Mouse (Mus musculus) right cerebral cortex, postnatal 25 days (tissue): Measurements from ENCODE around the gene Tnnc2.

Experiments
- DNase-seq: peaks from one replicate; pipeline ENCODE4 v3.0.0; 2022

Gene Tnnc2

DNA sequence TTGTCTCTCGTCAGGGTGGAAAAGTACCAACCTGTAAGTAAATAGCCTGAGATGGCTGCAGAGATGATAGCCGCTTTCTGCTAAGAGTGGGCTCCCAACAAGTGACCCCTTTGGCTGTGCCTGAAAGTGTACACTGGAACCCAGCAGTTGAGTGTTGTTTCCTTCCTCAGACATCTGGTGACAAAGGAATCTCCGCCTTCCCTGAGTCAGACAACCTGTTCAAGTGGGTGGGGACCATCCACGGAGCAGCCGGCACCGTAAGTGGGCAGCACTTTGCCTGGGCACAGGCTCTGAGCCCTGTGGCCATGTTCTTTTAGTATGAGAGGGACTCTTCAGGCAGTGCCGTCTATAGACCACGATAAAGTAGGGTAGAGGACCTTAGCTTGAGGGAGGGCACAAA lies 8.6 kb downstream of the Tnnc2 start:
- no peak for DNase-seq

DNA sequence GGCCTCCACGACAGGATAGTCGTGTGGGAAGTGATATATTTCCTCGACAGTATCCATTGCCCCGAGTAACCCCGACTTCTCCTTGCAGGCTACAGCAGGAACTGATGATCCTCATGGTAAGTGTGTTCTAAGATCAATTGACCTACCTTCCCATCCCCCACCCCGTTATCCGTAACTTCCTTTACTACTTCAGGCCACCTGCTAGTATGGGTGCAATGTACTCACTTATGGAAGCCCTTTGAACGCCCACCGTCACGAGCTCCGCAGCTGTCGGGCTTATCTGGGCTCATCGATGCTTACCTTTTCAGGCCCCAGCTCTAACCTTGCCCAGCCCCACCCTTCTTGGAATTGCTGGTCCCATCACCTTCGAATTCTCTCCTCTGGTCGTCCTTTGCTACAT lies 9.5 kb downstream of the Tnnc2 start:
- no peak for DNase-seq

- peak; percentile 99 for DNase-seq
These were observed 10.3 kb downstream of the Tnnc2 start, which contains the start of gene Ube2c for GRCm38 (mm10) chr2:164769258-164770037. Ube2c (plus strand) TSS chr2:164769898.

GRCm38 (mm10) chr2:164767812-164768540 lies 11.8 kb downstream of the Tnnc2 start:
- no peak for DNase-seq

GRCm38 (mm10) chr2:164765841-164766240 lies 13.9 kb downstream of the Tnnc2 start:
- DNase-seq = no peak

- no peak for DNase-seq
These were observed 17.2 kb downstream of the Tnnc2 start for GRCm38 (mm10) chr2:164762593-164762992.

- no peak for DNase-seq
These were observed 17.8 kb downstream of the Tnnc2 start for GRCm38 (mm10) chr2:164761971-164762370.

GRCm38 (mm10) chr2:164761502-164761901 lies 18.3 kb downstream of the Tnnc2 start:
- no peak for DNase-seq

DNA sequence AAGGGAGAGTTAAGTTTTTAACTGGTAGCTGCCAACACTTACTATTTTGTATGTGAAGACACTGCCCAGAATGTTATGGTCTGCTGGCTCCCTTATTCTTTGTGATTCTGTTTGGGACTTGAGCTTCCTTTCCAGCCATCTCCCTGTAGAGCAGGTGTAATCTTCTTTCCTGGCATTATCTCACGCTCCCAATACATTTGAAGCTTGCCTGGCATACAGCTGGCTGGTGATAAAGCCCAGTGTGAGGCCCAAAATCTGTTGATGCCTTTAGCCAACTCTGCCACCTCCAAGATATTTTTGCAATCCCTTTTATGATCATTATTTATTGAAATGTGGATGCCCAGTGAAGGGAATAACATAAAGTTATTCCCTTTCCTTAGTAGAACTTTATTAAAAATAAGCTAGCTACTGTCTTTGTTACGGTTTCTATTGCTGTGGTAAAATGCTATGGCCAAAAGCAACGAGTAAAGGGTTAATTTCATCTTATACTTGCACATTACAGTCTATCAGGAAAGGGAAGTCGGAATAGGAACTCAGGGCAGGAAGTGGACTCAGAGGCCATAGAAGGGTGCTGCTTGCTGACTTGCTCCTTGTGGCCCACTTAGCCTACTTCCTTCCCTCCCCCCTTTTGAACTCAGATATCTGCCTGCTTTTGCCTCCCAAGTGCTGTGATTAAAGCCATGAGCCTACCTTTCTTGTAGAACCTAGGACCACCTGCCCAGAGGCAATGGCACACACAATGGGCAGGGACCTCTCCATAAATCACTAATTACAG lies 19.5 kb downstream of the Tnnc2 start:
- no peak for DNase-seq

- DNase-seq = no peak
These were observed 21.1 kb downstream of the Tnnc2 start for GRCm38 (mm10) chr2:164758692-164759091.

- no peak for DNase-seq
These were observed 21.9 kb downstream of the Tnnc2 start for GRCm38 (mm10) chr2:164757841-164758240.

- no peak for DNase-seq
These were observed 25.0 kb downstream of the Tnnc2 start for GRCm38 (mm10) chr2:164754800-164755199.

DNA sequence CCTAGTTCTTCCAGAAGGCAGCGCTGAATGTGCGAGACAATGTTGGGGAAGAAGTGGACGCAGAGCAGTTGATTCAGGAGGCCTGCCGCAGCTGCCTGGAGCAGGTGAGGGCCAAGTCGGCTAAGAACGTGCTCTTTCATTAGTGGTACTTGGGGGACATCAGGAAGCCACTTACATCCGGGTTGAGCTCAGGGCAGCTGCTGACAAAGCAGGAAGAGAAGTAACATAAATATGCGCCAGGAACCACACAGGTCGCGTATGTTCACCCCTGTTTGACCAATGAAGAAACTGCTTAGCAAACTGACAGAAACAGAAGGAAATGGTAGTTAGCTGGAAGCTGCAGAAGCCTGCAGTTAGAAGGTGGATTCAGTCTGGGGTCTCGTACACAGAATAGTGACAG lies 25.7 kb downstream of the Tnnc2 start:
- no peak for DNase-seq

DNA sequence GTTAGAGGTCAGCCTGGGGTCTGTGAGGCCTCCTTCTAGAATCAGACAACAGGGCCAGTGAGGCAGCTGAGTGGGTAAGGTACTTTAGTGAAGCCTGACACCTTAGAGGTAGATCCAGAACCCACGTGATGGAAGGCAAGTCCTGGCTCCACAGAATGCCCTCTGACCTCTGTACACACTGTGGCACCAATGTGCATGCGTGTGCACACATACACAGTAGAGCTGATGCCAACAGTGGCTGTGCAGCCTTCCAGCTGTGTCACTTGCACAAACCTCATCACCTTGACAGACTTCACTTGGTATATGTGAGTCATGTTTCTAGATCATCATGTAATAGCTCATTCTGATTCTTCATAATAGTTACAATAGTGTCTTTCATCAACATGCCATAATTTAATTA lies 27.3 kb downstream of the Tnnc2 start:
- DNase-seq = no peak

DNA sequence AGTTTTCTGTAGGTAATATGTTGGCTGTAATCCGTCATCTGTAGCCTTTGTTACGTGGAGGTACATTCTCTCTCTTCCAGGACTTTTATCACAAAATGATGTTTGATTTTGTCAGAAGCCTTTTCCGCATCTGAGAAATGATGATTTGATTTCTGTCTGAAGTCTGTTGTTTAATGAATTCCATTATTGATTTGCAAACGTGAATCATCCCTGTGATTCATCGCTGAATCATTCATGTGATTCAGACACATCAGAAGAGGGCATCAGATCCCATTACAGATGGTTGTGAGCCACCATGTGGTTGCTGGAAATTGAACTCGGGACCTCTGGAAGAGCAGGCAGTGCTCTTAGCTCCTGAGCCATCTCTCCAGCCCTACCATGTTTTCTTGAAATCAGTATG lies 30.8 kb downstream of the Tnnc2 start:
- DNase-seq = no peak

GRCm38 (mm10) chr2:164748191-164748590 lies 31.6 kb downstream of the Tnnc2 start:
- DNase-seq = no peak

GRCm38 (mm10) chr2:164746693-164747092 lies 33.1 kb downstream of the Tnnc2 start:
- no peak for DNase-seq

GRCm38 (mm10) chr2:164745843-164746479 lies 33.8 kb downstream of the Tnnc2 start, which contains the start of the genes Wfdc3 and Dnttip1:
Wfdc3 (minus strand) TSS chr2:164745931.
Dnttip1 (plus strand) TSS chr2:164745983.
- peak; percentile 95 for DNase-seq

- no peak for DNase-seq
These were observed 34.8 kb downstream of the Tnnc2 start for GRCm38 (mm10) chr2:164744987-164745386.

DNA sequence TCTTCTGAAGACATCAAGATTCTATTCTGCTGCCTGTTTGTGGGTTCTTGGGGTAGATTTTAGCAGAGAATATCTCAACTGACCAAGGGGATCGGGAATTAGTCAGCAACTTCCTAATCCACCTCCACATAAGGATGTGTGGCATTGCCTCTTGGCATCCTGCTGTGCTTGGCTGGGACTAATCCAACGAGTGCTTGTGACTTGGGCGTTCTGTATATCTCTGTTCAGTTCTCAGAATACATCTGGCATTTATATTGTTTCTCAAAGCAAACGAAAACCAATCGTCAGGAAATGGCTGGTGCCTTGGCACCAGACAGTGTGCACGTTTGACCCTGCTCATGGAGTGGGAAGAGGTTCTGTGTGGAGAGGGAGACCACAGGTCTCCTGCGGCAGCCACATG lies 39.9 kb downstream of the Tnnc2 start:
- no peak for DNase-seq

- DNase-seq = no peak
These were observed 42.2 kb downstream of the Tnnc2 start for GRCm38 (mm10) chr2:164737377-164738090.

DNA sequence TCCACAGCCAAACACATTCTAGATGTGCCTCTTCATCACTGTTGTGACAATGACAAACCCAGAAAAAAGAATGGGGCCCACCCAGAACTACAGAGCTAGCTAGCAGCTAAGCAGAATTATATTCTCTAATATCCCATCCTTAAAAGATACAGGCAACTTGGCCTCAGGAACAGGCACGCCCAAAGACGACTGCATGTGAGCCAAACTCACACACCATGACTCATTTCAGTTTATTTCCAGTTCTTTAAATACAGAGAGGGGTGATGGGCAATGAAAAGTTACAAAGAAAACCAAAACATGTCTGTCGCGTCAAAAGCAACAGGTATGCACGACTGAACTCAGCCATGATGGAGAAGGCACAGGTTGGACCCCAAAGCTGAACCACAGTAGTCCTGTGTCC lies 44.3 kb downstream of the Tnnc2 start:
- DNase-seq = no peak
